Mouse (Mus musculus): Measurements from ENCODE around the gene Dnajc30. TPM values are rescaled to one million over a fixed set of nuclear protein-coding genes. Genes with fewer than 3 reads are reported as not detected.
"Not testable (repeated sequence)": the region's sequence is repeated elsewhere in the genome, so short reads cannot be mapped to it uniquely, and the experiment has no call there.

Gene Dnajc30
- polyA plus RNA-seq, 1 experiment = 49.4 TPM

DNA sequence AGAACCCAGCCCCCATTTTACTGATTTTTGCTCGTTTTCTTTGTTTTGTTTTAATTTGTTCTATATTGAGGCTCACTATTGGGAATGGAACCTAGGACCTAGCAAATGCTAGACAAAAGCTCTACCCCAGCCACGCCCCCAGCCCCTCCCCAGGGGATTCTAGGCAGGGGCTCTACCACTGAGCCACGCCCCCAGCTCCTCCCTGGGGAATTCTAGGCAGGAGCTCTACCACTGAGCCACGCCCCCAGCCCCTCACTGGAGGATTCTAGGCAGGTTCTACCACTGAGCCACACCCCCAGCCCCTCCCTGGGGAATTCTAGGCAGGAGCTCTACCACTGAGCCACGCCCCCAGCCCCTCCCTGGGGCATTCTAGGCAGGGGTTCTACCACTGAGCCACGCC lies 14.7 kb upstream of the Dnajc30 start:
- not testable (repeated sequence) for DNase-seq (ENCODE audit: extremely low spot score in 1 of 2, low spot score in 1 of 2)

GRCm38 (mm10) chr5:135053356-135053755 lies 10.6 kb upstream of the Dnajc30 start:
- no peak for DNase-seq (ENCODE audit: extremely low spot score in 1 of 2, low spot score in 1 of 2)

DNA sequence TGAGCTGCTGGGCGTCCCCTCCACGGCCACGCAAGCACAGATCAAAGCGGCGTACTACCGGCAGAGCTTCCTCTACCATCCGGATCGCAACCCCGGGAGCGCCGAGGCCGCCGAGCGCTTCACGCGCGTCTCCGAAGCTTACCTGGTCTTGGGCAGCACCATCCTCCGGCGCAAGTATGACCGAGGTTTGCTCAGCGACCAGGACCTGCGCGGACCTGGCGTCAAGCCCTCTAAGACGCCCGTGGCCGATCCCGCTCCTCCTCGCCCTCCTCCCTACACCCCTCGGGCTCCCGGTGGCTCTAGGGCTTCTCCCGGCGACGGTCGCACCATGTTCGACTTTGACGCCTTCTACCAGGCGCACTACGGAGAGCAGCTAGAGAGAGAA lies 372 bp downstream of the Dnajc30 start:
- peak in 1 of 2 experiments; percentile 36 for DNase-seq (ENCODE audit: extremely low spot score in 1 of 2, low spot score in 1 of 2)

GRCm38 (mm10) chr5:135064909-135065446 lies 976 bp downstream of the Dnajc30 start, which contains the start of gene Bud23:
Gene Bud23 (minus strand): TSS chr5:135064959.
- DNase-seq (ENCODE audit: extremely low spot score in 1 of 2, low spot score in 1 of 2) = not testable (repeated sequence)

DNA sequence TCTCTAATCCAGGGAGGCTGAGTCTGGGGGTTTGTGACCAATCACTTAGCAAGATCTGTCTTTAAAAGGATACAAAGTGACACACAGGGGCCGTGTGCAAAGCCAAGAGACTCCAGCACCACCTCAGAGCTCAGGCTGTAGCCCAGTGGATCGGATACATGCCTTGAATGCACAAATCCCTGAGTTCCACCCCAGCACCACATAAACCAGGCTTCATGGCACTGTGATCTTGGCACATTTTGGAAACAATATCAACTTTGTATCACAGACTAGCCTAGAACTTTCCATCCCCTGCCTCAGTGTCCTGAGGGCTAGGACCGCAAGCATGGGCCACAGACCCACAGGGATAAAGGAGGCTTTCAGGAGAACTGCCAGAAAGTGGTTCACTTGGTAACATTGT lies 2.0 kb downstream of the Dnajc30 start:
- no peak for DNase-seq (ENCODE audit: extremely low spot score in 1 of 2, low spot score in 1 of 2)

- no peak for DNase-seq (ENCODE audit: extremely low spot score in 1 of 2, low spot score in 1 of 2)
These were observed 6.4 kb downstream of the Dnajc30 start for GRCm38 (mm10) chr5:135070448-135070847.

DNA sequence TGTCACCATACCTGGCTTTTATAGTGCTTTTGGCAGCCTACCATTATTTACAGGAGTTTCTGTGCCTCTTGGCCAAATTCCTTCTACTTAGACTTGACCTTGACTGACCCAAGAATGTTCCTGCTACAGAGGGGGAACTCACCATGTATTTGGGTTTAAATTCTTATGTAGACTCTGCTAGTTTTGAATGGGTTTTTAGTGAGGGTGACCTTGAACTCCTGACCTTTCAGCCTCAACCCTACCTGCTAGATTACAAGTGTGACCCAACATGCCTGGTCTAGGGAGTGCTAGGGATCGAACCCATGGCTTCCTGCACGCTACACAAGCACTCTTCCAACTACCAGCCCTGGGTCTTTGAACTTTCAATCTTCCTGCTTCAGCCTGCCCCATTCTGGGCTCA lies 8.1 kb downstream of the Dnajc30 start:
- DNase-seq (ENCODE audit: extremely low spot score in 1 of 2, low spot score in 1 of 2) = no peak

GRCm38 (mm10) chr5:135072720-135073119 lies 8.7 kb downstream of the Dnajc30 start:
- no peak for DNase-seq (ENCODE audit: extremely low spot score in 1 of 2, low spot score in 1 of 2)

- DNase-seq (ENCODE audit: extremely low spot score in 1 of 2, low spot score in 1 of 2) = no peak
These were observed 9.5 kb downstream of the Dnajc30 start for GRCm38 (mm10) chr5:135073349-135074150.

- DNase-seq (ENCODE audit: extremely low spot score in 1 of 2, low spot score in 1 of 2) = no peak
These were observed 11.7 kb downstream of the Dnajc30 start for GRCm38 (mm10) chr5:135075655-135076054.

DNA sequence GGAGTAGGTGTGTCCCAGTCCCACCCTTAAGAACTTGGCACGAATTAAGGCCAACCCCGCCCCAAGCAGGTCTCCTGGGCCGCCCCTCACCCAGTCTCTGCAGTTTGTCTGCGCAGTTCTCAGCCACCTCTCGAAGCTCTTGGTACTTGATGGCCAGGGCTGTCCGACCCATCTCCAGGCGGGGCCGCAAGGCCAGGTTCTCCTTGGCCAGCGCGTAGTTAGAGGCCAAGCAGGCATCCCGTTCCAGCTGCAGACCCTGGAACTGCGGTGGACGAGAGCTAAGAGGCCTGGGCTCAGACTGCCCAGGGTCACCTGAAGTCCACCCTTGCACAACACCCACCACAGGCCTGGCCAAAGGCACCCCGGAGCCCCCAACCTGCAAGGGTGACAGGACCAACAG lies 12.4 kb downstream of the Dnajc30 start:
- DNase-seq (ENCODE audit: extremely low spot score in 1 of 2, low spot score in 1 of 2) = no peak

DNA sequence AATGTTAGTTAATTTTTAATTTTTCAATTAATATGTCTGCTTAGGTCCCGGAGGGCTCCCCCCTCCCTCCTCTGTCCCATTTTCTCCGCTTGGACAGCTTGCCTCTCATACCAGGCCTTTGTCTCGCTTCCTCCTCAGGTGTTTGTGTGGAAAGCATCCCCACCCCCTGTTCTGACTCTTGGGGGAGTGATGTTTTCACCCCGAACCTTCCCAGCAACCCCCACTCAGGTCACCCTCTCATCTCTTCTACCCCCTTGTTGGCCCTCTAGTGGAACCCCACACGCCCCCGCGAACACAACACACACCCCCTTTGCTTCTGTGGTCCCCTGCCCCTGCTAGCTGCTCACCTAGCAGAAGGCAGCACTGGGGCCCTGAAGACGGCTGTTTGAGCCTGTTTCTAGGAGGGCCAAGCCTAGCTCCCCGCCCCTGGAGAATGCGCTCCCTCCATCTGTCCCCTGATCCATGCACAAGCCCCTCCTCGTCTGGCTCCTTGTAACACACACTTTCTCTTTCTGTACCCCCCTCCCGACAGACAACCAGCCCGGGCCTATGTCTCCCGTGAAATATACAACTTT lies 13.0 kb downstream of the Dnajc30 start:
- no peak for DNase-seq (ENCODE audit: extremely low spot score in 1 of 2, low spot score in 1 of 2)

DNA sequence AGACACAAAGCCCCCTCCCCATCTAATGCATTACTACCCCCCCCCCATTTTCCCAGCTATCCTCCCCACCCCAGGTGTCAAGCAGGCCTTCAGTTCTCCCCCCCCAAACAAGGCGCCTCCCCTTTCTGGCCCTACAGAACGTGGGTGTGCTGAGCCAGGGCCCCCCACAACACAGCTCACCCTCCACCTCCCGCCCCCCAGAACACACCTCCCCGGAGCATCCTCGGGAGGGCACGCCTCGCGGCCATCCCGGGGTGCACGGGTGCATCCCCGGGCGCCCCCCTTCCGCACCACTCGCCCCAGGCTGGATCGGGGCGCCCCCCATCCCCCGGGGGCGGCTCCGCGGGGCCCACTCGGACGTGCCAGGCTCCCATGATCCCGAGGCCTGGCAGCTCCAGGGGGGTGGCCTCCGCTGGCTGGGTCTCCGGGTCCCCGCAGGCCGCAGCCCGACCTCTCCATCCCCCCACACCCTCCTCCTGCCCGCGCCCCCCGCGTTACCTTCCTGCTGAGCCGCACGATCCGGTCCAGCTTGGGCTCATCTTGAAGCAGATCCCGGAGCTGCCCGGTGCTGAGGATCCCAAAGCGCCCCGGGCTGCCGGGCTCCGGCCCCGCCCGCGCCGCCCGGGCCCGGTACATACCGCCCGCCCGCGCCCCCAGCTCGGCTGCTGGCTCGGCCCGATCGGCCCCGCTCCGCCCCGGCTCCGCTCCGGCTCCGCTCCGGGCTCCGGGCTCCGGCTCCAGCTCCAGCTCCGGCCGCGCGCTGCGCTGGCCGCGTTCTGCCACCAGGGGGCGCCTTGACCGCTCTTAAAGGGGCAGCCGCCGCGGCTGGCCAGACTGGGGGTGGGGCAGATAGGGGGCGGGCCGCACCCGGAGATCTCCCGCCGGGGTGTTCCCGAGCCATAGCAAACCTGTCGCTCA lies 13.8 kb downstream of the Dnajc30 start, which contains the start of gene Vps37d:
Gene Vps37d, minus strand, starts transcription at position 703 of the 918 bp plus-strand sequence.
- peak; percentile 69 to 97 for DNase-seq (ENCODE audit: extremely low spot score in 1 of 2, low spot score in 1 of 2)

DNA sequence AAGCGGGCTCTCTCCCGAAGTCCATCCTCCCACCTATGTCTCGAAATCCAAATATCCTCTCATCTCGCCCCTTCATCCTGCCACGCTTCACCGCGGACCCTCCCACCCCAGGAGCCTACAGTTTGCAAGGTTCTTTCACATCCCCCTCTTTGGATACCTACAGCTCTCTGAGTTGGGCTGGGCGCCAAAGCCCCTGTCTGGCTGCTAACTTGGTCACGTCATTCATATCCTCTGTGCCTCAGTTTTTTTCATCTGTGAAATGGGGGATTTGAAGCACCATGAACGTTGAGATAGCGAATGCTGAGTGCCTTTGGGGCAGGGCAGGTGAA lies 14.4 kb downstream of the Dnajc30 start:
- DNase-seq (ENCODE audit: extremely low spot score in 1 of 2, low spot score in 1 of 2) = no peak

DNA sequence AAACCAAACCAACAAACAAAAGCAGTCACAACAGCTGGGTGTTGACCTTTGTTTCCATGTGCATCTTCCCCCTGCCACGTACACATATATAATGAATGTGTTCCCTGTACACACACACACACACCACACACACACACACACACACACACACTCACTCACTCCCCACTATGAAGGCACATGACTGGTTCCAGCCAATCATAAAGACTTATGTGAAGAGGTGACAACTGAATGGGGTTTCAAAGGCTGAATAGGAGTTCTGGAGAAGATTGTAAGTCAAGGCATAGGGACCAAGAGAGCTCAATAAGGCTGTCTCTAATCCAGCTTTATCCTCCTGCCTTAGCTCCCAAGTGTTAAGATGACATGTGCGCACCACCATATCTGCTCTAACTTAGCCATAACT lies 15.6 kb downstream of the Dnajc30 start:
- DNase-seq (ENCODE audit: extremely low spot score in 1 of 2, low spot score in 1 of 2) = no peak

DNA sequence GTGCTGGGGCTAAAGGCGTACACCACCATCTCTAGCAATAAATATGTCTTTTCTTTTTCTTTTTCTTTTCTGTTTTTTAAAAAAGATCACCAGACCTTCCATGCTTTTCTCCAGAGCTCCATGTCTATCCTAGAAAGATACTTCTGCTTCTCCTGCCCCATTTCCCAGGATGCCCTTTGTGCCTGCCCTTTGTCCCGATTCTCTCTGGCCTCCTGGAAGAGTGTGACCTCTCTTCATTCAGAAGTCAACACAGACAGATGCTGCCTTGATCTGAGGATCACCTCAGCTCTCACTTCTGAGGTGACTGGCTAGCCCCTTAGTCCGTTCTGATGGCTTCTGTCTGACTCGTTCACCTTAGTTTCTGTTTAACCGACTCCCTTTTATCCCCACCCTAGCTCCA lies 16.5 kb downstream of the Dnajc30 start:
- no peak for DNase-seq (ENCODE audit: extremely low spot score in 1 of 2, low spot score in 1 of 2)

GRCm38 (mm10) chr5:135086871-135087270 lies 22.9 kb downstream of the Dnajc30 start:
- no peak for DNase-seq (ENCODE audit: extremely low spot score in 1 of 2, low spot score in 1 of 2)

- DNase-seq (ENCODE audit: extremely low spot score in 1 of 2, low spot score in 1 of 2) = no peak
These were observed 25.7 kb downstream of the Dnajc30 start, which contains the start of gene Mlxipl for GRCm38 (mm10) chr5:135089653-135090052. Gene Mlxipl (plus strand): TSS chr5:135089890.

- DNase-seq (ENCODE audit: extremely low spot score in 1 of 2, low spot score in 1 of 2) = no peak
These were observed 37.0 kb downstream of the Dnajc30 start for GRCm38 (mm10) chr5:135100981-135101380.

- DNase-seq (ENCODE audit: extremely low spot score in 1 of 2, low spot score in 1 of 2) = no peak
These were observed 40.1 kb downstream of the Dnajc30 start for GRCm38 (mm10) chr5:135103999-135104660.

Data from frontal cortex, adult 2 months (tissue).